Comparison of ENCODE assay signal across 8 mouse cellular contexts in genomic region chr7:120874764-120875539, GRCm38 (mm10). TPM values are rescaled to one million over a fixed set of nuclear protein-coding genes. Genes with fewer than 3 reads are reported as not detected.
DNase-seq lines count a peak whose midpoint lies in the region; ATAC-seq and TF ChIP-seq lines count a peak whose summit lies in the region.

No protein-coding gene starts in this region.

- H3K36me3 ChIP-seq in kidney, embryonic 14.5 days (ENCODE audit: control insufficient read depth, insufficient read depth, low read length) = no peaks in the 10 kb centered on the region
- H3K36me3 ChIP-seq in erythroblast, embryonic 14.5 days (ENCODE audit: control insufficient read depth) = peaks cover 99% of the 10 kb centered on the region
- H3K36me3 ChIP-seq in lung, embryonic 14.5 days (ENCODE audit: insufficient read depth) = no peaks in the 10 kb centered on the region
- H3K36me3 ChIP-seq in stomach, embryonic 16.5 days (ENCODE audit: control insufficient read depth, insufficient read depth, low read length) = peaks cover 4% of the 10 kb centered on the region

- H3K9me3 ChIP-seq in kidney, embryonic 14.5 days (ENCODE audit: control insufficient read depth, low read length) = no peaks in the 10 kb centered on the region
- no peaks in the 10 kb centered on the region for H3K9me3 ChIP-seq in erythroblast, embryonic 14.5 days (ENCODE audit: control insufficient read depth, low read length)
- no peaks in the 10 kb centered on the region for H3K9me3 ChIP-seq in lung, embryonic 14.5 days (ENCODE audit: low read depth, low read length)
- no peaks in the 10 kb centered on the region for H3K9me3 ChIP-seq in stomach, embryonic 16.5 days (replicated peaks; ENCODE audit: control insufficient read depth, low read length)

- no peak overlapping the region for H3K4me2 ChIP-seq in kidney, embryonic 14.5 days (replicated peaks; ENCODE audit: low read depth, low read length)
- H3K4me2 ChIP-seq in lung, embryonic 14.5 days = 0 out of 2 replicates have a peak overlapping the region, but pooled peaks have one; percentile 20
- H3K4me2 ChIP-seq in stomach, embryonic 16.5 days (ENCODE audit: low read depth, low read length) = peak overlapping the region; percentile 3; the same call in 1 of the 2 replicates

- no peak overlapping the region for H3K4me3 ChIP-seq in kidney, embryonic 14.5 days (ENCODE audit: low read length)
- H3K4me3 ChIP-seq in erythroblast, embryonic 14.5 days (replicated peaks) = peak overlapping the region; percentile 63
- H3K4me3 ChIP-seq in lung, embryonic 14.5 days (ENCODE audit: low read depth, low read length) = no peak overlapping the region
- no peak overlapping the region for H3K4me3 ChIP-seq in stomach, embryonic 16.5 days (replicated peaks; ENCODE audit: low read length)

- no peak for DNase-seq in kidney, postnatal 10 days
- DNase-seq in lung, embryonic 14.5 days = peak; percentile 62
- DNase-seq in cerebellum, postnatal 36 days = no peak

- 0 out of 2 replicates have a peak, but pooled peaks cover 2% of the 10 kb centered on the region for H3K4me1 ChIP-seq in kidney, embryonic 14.5 days (ENCODE audit: control insufficient read depth, insufficient read depth, low read length)
- peaks cover 94% of the 10 kb centered on the region for H3K4me1 ChIP-seq in erythroblast, embryonic 14.5 days (ENCODE audit: control insufficient read depth)
- peaks cover 3% of the 10 kb centered on the region; the same call in 1 of the 2 replicates for H3K4me1 ChIP-seq in lung, embryonic 14.5 days (ENCODE audit: insufficient read depth)
- peaks cover 29% of the 10 kb centered on the region for H3K4me1 ChIP-seq in stomach, embryonic 16.5 days (ENCODE audit: control insufficient read depth, insufficient read depth, low read length)

- no peak overlapping the region for H3K9ac ChIP-seq in kidney, embryonic 14.5 days (ENCODE audit: low read depth, low read length)
- no peak overlapping the region for H3K9ac ChIP-seq in lung, embryonic 14.5 days
- peak overlapping the region; percentile 3; the same call in 1 of the 2 replicates for H3K9ac ChIP-seq in stomach, embryonic 16.5 days (ENCODE audit: low read length)

- 73% methylated on average over 7 of the region's 7 CpGs for WGBS in kidney, embryonic 14.5 days
- 39% methylated on average over 7 of the region's 7 CpGs for WGBS in lung, embryonic 14.5 days
- 43% methylated on average over 7 of the region's 7 CpGs for WGBS in stomach, embryonic 16.5 days

- peak; percentile 64; the same call in 1 of the 2 replicates for ATAC-seq in kidney, embryonic 14.5 days (ENCODE audit: low FRiP score, low TSS enrichment)
- ATAC-seq in lung, embryonic 14.5 days (ENCODE audit: insufficient read depth) = peak; percentile 85
- ATAC-seq in stomach, embryonic 16.5 days (ENCODE audit: insufficient read depth, low FRiP score) = peak; percentile 93
- ATAC-seq in cerebellum, adult (ENCODE audit: insufficient number of reproducible peaks, low FRiP score, low TSS enrichment) = no peak
- ATAC-seq in CD4-positive, CD25-positive, alpha-beta regulatory T cell, adult 4 months = no peak

- H3K27ac ChIP-seq in kidney, embryonic 14.5 days (ENCODE audit: low read depth, low read length) = no peak overlapping the region
- peak overlapping the region; percentile 67 for H3K27ac ChIP-seq in lung, embryonic 14.5 days (ENCODE audit: low read depth)
- peak overlapping the region; percentile 91 for H3K27ac ChIP-seq in stomach, embryonic 16.5 days (ENCODE audit: low read length)

- H3K27me3 ChIP-seq in kidney, embryonic 14.5 days (ENCODE audit: control insufficient read depth, insufficient read depth, low read length) = no peaks in the 10 kb centered on the region
- H3K27me3 ChIP-seq in erythroblast, embryonic 14.5 days (ENCODE audit: control insufficient read depth) = no peaks in the 10 kb centered on the region
- H3K27me3 ChIP-seq in lung, embryonic 14.5 days (ENCODE audit: insufficient read depth, low read length) = no peaks in the 10 kb centered on the region
- H3K27me3 ChIP-seq in stomach, embryonic 16.5 days (ENCODE audit: control insufficient read depth, insufficient read depth, low read length) = no peaks in the 10 kb centered on the region

- TF ChIP-seq CTCF in lung, embryonic 14.5 days (IDR thresholded peaks at IDR 0.05; ENCODE audit: low read depth) = no peak

RNA-seq across cellular contexts. Expression of gene Eef2k, which starts 32.3 kb away (rescaled TPM):
- 7.3 and 8.6 TPM in 2 replicates for polyA plus RNA-seq in kidney, embryonic 14.5 days (2014; fragmentation: Nextera tagmentation; extraction: Ambion mirVana)
- polyA plus RNA-seq in erythroblast, embryonic 14.5 days (2012) = 24.6 and 28.0 TPM in 2 replicates
- polyA plus RNA-seq in lung, embryonic 14.5 days (2014; fragmentation: Nextera tagmentation; extraction: Ambion mirVana) = 11.2 and 13.0 TPM in 2 replicates
- polyA plus RNA-seq in stomach, embryonic 16.5 days (2015; fragmentation: Nextera tagmentation; extraction: Ambion mirVana) = 76.0 and 80.6 TPM in 2 replicates
- 1 to 10 TPM; 5.6 to 6.0 TPM for polyA plus RNA-seq in CD4-positive, CD25-positive, alpha-beta regulatory T cell, adult 4 months (2017; shearing (Covaris generic))

RNA-seq across cellular contexts. Expression of gene Polr3e, which starts 42.6 kb away (rescaled TPM):
- 25.6 and 31.2 TPM in 2 replicates for polyA plus RNA-seq in kidney, embryonic 14.5 days (2014; fragmentation: Nextera tagmentation; extraction: Ambion mirVana)
- 0.34 and 0.48 TPM in 2 replicates for polyA plus RNA-seq in erythroblast, embryonic 14.5 days (2012)
- 24.3 and 24.6 TPM in 2 replicates for polyA plus RNA-seq in lung, embryonic 14.5 days (2014; fragmentation: Nextera tagmentation; extraction: Ambion mirVana)
- polyA plus RNA-seq in stomach, embryonic 16.5 days (2015; fragmentation: Nextera tagmentation; extraction: Ambion mirVana) = 33.8 and 34.0 TPM in 2 replicates
- 10 to 100 TPM in 1 of 2 experiments, 1 to 10 TPM in 1; 8.1 to 15.8 TPM for polyA plus RNA-seq in CD4-positive, CD25-positive, alpha-beta regulatory T cell, adult 4 months (2017; shearing (Covaris generic))

Comparison
In these comparisons a context has a peak if more than half of its experiments do, and no peak if none do; other contexts are left out.
1. ATAC-seq: peak in kidney, embryonic 14.5 days (single experiment), lung, embryonic 14.5 days (single experiment) and stomach, embryonic 16.5 days (single experiment); none in cerebellum, adult (single experiment) and CD4-positive, CD25-positive, alpha-beta regulatory T cell, adult 4 months (single experiment).